Comparison of ENCODE assay signal across 32 mouse cellular contexts in genomic region chr9:100987006-100987405, GRCm38 (mm10).
"Had no signal": no experiment of that assay in that cellular context is flagged by ENCODE, and none has a peak within 500 bp of the region (broad histone marks: within the 10 kb centered on the region; RNA-seq: fewer than 3 reads in every experiment).

No protein-coding gene starts in this region.

- H3K4me3 ChIP-seq: limb, embryonic 10.5 days; limb, embryonic 12.5 days; limb, embryonic 13.5 days; limb, embryonic 15.5 days; liver, embryonic 12.5 days; liver, embryonic 13.5 days; liver, embryonic 15.5 days; lung, embryonic 15.5 days; megakaryocyte, embryonic 14.5 days; midbrain, embryonic 10.5 days; midbrain, embryonic 12.5 days; midbrain, embryonic 13.5 days; midbrain, embryonic 15.5 days; myocyte; neural tube, embryonic 12.5 days had no signal

- H3K4me2 ChIP-seq: limb, embryonic 12.5 days; limb, embryonic 13.5 days; limb, embryonic 15.5 days; liver, embryonic 11.5 days; liver, embryonic 12.5 days; liver, embryonic 13.5 days; liver, embryonic 15.5 days; lung, embryonic 14.5 days; lung, embryonic 15.5 days; midbrain, embryonic 11.5 days; midbrain, embryonic 12.5 days; midbrain, embryonic 13.5 days; midbrain, embryonic 15.5 days; neural tube, embryonic 12.5 days had no signal

- H3K4me1 ChIP-seq: limb, embryonic 10.5 days; limb, embryonic 12.5 days; limb, embryonic 13.5 days; limb, embryonic 15.5 days; lung, embryonic 15.5 days; midbrain, embryonic 10.5 days; midbrain, embryonic 12.5 days; midbrain, embryonic 13.5 days; midbrain, embryonic 15.5 days; neural tube, embryonic 12.5 days had no signal

- H3K9ac ChIP-seq: limb, embryonic 12.5 days; limb, embryonic 13.5 days; limb, embryonic 15.5 days; liver, embryonic 12.5 days; liver, embryonic 13.5 days; liver, embryonic 14.5 days; liver, embryonic 15.5 days; liver, postnatal 0 days; lung, embryonic 14.5 days; lung, embryonic 15.5 days; midbrain, embryonic 12.5 days; midbrain, embryonic 13.5 days; midbrain, embryonic 15.5 days; neural tube, embryonic 12.5 days had no signal

- ATAC-seq: liver, postnatal 0 days; lung, postnatal 0 days; midbrain, embryonic 13.5 days; midbrain, embryonic 15.5 days; midbrain, embryonic 16.5 days had no signal

- H3K27ac ChIP-seq: limb, embryonic 10.5 days; limb, embryonic 12.5 days; limb, embryonic 13.5 days; limb, embryonic 15.5 days; liver, embryonic 12.5 days; liver, embryonic 13.5 days; liver, embryonic 14.5 days; liver, embryonic 15.5 days; lung, embryonic 15.5 days; macrophage; midbrain, embryonic 10.5 days; midbrain, embryonic 12.5 days; midbrain, embryonic 13.5 days; midbrain, embryonic 15.5 days; neural tube, embryonic 12.5 days had no signal

- H3K27me3 ChIP-seq: limb, embryonic 12.5 days; limb, embryonic 13.5 days; limb, embryonic 15.5 days; liver, embryonic 12.5 days; liver, embryonic 13.5 days; liver, embryonic 15.5 days; lung, embryonic 15.5 days; megakaryocyte, embryonic 14.5 days; midbrain, embryonic 12.5 days; midbrain, embryonic 13.5 days; midbrain, embryonic 15.5 days; neural tube, embryonic 12.5 days had no signal

- H3K9me3 ChIP-seq: limb, embryonic 15.5 days; liver, embryonic 12.5 days; liver, embryonic 13.5 days; liver, embryonic 15.5 days; lung, embryonic 15.5 days; megakaryocyte, embryonic 14.5 days; midbrain, embryonic 12.5 days; midbrain, embryonic 15.5 days had no signal

- DNase-seq: left cerebral cortex, postnatal 4 days; liver; liver, embryonic 13.5 days; liver, postnatal 0 days; lung, adult 18-20 months; lung, adult 2 months; lung, embryonic 14.5 days; lung, postnatal 10 days; lung, postnatal 14 days; lung, postnatal 36 days; lung, postnatal 4 days; midbrain, embryonic 14.5 days had no signal
